Mouse (Mus musculus) spleen, embryonic (tissue): Measurements from ENCODE around the gene Trip10.

Experiments used
- CTCF ChIA-PET: fragments of 350-600 bp; sonication (Branson Sonifier 250); formaldehyde crosslinking; loops from one replicate; lab custom pipeline; 2022; lab: Charles Lee

Gene Trip10

DNA sequence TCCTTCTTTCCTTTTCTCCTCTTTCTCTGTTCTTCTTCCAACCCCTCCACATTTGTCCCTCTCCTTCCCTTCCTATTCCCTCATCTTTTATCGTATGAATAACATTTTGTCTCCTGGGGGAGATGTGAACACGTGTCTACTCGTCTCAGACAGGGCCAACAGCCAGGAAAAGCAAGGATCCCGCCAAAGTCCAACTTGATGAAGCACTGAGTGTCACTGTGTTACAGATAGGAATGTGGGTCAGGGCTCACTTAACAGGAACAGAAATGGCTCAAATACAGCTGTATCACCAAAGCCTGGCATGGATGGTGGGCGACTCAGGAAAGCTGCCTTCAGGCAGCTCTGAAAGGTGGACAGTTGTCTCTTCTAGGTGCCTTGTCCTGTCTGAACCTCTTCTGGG is 40.0 kb downstream of the Trip10 start:
- CTCF ChIA-PET, result no interaction called here

- CTCF ChIA-PET, result no interaction called here
Measured at GRCm38 (mm10) chr17:57290001-57290670, 40.9 kb downstream of the Trip10 start.

DNA sequence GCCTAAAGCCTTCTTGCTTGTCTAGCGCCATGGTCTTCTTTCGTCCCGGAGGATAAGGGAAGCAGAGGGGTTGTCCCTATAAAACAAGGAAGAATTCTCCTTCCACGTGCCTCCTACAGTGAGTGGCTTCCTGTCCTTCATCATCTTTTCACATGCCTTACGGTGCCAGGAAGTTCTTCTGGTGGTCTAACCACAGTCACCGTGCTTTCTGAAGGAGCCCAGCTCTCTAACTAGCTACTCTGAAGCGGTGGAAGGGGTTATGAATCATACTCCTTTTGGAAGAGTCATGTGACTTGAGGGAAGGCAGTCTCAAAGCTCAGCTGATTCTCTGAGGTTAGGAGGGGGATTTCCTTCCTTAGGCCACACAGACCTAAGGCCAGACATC is 41.4 kb downstream of the Trip10 start:
- CTCF ChIA-PET, result no interaction called here

GRCm38 (mm10) chr17:57292302-57292701 is 43.0 kb downstream of the Trip10 start:
- CTCF ChIA-PET, result interaction anchor here (0.7 kb wide), 1 partner anchor 13 kb away, joined by 3 read pairs; the partner anchor contains the start of gene Vav1

GRCm38 (mm10) chr17:57292968-57293367 is 43.7 kb downstream of the Trip10 start:
- CTCF ChIA-PET, result interaction anchor here (0.7 kb wide), 1 partner anchor 14 kb away, joined by 3 read pairs; the partner anchor contains the start of gene Vav1

- CTCF ChIA-PET, result no interaction called here
Measured at GRCm38 (mm10) chr17:57295935-57296334, 46.7 kb downstream of the Trip10 start.

- CTCF ChIA-PET, result no interaction called here
Measured at GRCm38 (mm10) chr17:57297040-57297439, 47.8 kb downstream of the Trip10 start.

DNA sequence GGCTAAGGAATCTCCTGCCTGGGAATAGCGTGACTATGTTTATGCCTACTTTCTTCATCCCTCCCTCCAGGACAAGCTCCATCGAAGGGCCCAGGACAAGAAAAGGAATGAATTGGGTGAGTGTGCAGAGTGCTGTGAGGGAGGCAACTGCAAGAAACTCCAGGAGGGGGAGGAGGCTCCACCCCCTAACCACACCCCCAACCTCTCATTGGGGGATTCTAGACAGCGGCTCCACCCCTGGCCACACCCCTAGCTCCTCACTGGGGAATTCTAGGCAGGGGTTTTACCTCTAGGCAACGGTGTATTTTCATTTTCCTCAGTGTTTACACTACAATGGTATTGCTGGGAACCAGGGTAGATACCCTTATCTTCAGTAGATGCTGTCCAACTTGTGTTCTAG is 56.3 kb downstream of the Trip10 start:
- CTCF ChIA-PET, result interaction anchor here (0.6 kb wide), 1 partner anchor 63 kb away, joined by 3 read pairs; no protein-coding TSS in a partner anchor

GRCm38 (mm10) chr17:57307074-57307473 is 57.8 kb downstream of the Trip10 start:
- CTCF ChIA-PET, result no interaction called here

GRCm38 (mm10) chr17:57311801-57312200 is 62.5 kb downstream of the Trip10 start:
- CTCF ChIA-PET, result interaction anchor here (0.7 kb wide), 1 partner anchor 16 kb away, joined by 6 read pairs; no protein-coding TSS in a partner anchor
